Mouse (Mus musculus): ENCODE data around the gene AY074887.

The AY074887 gene

DNA sequence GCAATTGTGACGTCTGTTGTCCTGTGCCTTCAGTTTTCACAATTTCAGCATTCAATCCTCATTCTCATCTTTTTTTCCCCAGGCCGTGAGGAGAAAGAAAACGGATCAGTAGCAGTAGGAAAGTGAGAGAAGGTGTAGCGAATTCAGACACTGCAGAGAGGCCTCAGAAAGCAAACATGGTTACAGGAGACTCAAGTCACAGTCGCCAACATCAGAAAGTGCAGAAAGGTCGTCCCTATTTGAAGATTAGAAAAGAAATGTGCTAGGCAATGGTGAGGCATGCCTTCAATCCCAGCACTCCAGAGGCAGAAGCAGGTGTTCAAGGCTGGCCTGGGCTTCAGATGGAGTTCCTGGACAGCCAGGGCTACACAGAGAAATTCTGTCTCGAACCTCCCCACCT, 35.2 kb downstream of the AY074887 start:
- DNase-seq, result no peak

DNA sequence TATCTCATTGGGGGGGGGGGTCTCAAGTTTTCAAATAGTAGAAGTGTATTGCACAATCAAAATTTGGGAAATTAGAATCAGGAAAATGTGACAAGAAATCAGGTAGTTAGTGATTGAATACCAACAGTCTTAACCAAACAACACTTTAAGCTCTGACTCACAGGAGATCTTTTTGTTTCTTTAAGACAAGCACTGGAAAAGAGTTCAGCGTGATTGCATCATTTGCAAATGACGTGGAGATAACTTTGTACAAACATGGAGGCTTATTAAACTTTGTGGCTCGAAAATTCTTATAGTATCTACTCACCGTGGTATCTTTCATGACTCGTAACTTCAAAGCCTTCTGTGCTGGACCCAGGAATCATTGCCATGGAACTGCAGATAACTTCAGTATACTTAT, 41.4 kb downstream of the AY074887 start:
- DNase-seq, result no peak
